Mouse (Mus musculus) hindbrain, embryonic 15.5 days (tissue): ENCODE measurements around the gene Prpf19. TPM values are rescaled to one million over a fixed set of nuclear protein-coding genes. Genes with fewer than 3 reads are reported as not detected.

Experiments
- ATAC-seq: fragments of 200-750 bp; cut with Nextera tagmentation; 2 replicates; pipeline ENCODE4 v1.8.0; 2017; ENCODE audit warnings: low read depth, moderate number of reproducible peaks, moderate TSS enrichment; ENCODE audit not compliant: low FRiP score
- H3K27ac ChIP-seq: fragments of 300-500 bp; sonication (generic); replicated peaks from 2 replicates; pipeline ENCODE4 v1.5.1; 2015; ENCODE audit warnings: mild to moderate bottlenecking, inconsistent platforms
- H3K27me3 ChIP-seq: fragments of 300-500 bp; sonication (generic); 2 replicates; pipeline ENCODE4 v1.6.1; 2015; ENCODE audit warnings: control low read depth, inconsistent platforms
- H3K36me3 ChIP-seq: fragments of 300-500 bp; sonication (generic); 2 replicates; pipeline ENCODE4 v1.6.1; 2015; ENCODE audit warnings: control low read depth, inconsistent platforms
- H3K4me1 ChIP-seq: fragments of 300-500 bp; sonication (generic); replicated peaks from 2 replicates; pipeline ENCODE4 v1.6.1; 2015; ENCODE audit warnings: control low read depth, inconsistent platforms
- H3K4me2 ChIP-seq: fragments of 300-500 bp; sonication (generic); 2 replicates; pipeline ENCODE4 v1.6.1; 2015; ENCODE audit warnings: moderate library complexity, mild to moderate bottlenecking, inconsistent platforms
- H3K4me3 ChIP-seq: fragments of 300-500 bp; sonication (generic); 2 replicates; pipeline ENCODE4 v1.5.1; 2015; ENCODE audit warnings: mild to moderate bottlenecking, inconsistent platforms
- H3K9ac ChIP-seq: fragments of 300-500 bp; sonication (generic); 2 replicates; pipeline ENCODE4 v1.6.1; 2015; ENCODE audit warnings: inconsistent platforms
- H3K9me3 ChIP-seq: fragments of 300-500 bp; sonication (generic); 2 replicates; pipeline ENCODE4 v1.6.1; 2016; ENCODE audit warnings: control low read depth, inconsistent platforms
- WGBS: fragments of 180-500 bp; shearing (Covaris S2); methylation state at CpG from one replicate; pipeline ENCODE4 v1.1.7; 2015; 5-methylcytosine and 5-hydroxymethylcytosine counted together
- polyA plus RNA-seq: library from polyadenylated mRNA; unstranded; fragments of >200 nt; fragmentation: Nextera tagmentation; extraction: Ambion mirVana; gene quantifications from 2 replicates; pipeline ENCODE4 v1.2.1, GENCODE M21; 2015

The Prpf19 gene
- polyA plus RNA-seq, 1 experiment from 2014 or later, result 43.3 TPM

DNA sequence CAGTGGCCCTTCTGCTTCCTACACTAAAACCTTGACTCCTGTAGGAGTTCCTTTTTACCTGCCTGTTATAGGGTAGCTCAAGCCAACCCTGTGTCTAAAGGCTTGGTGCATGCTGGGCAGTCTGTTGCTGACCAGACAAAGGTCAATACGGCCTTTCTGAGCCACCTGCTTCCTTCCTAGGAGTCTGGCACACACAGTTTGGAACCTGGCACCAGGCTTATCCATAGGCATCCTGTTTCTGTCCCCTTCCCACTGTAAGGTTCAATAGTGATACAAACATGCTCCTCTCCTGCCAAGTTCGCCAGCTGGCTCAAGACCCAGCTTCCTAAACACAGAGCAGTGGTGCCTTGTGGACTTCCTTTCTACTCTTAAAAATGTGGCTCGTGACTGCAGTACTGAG, 51.5 kb downstream of the Prpf19 start:
- peak overlapping the region; percentile 100 for H3K4me2 ChIP-seq

DNA sequence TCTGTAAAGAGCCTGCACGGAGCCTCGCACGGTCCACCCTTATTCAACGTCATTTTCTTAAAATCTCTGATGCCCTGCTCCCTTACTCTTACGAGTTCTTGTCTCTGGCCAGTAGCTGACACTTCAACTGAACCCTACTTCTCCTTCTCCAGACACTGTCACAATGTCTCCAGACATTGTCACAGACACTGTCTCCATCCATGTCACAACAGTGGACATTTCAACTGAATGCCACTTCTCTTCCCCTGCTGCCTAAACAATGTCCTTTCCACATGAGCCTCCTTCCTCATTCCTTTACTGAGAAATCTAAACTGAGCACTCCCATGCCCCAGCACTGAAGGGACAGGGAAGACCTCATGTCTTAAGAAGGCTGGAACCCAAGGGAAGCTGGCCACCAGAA, 52.2 kb downstream of the Prpf19 start:
- Histone ChIP-seq H3K27me3 (no peaks in the 10 kb centered on the region), H3K27ac (no peak overlapping the region), H3K4me2 (peak overlapping the region; percentile 100), H3K9me3 (no peaks in the 10 kb centered on the region), H3K36me3 (peaks cover 29% of the 10 kb centered on the region), H3K4me1 (peaks cover 32% of the 10 kb centered on the region), H3K9ac (0 out of 2 replicates have a peak overlapping the region, but pooled peaks have one; percentile 84), H3K4me3 (peak overlapping the region; percentile 76)
- no peak for ATAC-seq
- 88% methylated on average over 5 of the region's 5 CpGs for WGBS

More for the DNA sequence above, 51.5 kb downstream of the Prpf19 start:
- no peak overlapping the region for H3K4me3 ChIP-seq
- WGBS, result 90% methylated on average over 3 of the region's 3 CpGs
- ATAC-seq, result no peak
- H3K9ac ChIP-seq, result no peak overlapping the region
- no peak overlapping the region for H3K27ac ChIP-seq
- H3K4me1 ChIP-seq, result peaks cover 31% of the 10 kb centered on the region
- peaks cover 32% of the 10 kb centered on the region for H3K36me3 ChIP-seq
- H3K9me3 ChIP-seq, result no peaks in the 10 kb centered on the region
- H3K27me3 ChIP-seq, result no peaks in the 10 kb centered on the region

DNA sequence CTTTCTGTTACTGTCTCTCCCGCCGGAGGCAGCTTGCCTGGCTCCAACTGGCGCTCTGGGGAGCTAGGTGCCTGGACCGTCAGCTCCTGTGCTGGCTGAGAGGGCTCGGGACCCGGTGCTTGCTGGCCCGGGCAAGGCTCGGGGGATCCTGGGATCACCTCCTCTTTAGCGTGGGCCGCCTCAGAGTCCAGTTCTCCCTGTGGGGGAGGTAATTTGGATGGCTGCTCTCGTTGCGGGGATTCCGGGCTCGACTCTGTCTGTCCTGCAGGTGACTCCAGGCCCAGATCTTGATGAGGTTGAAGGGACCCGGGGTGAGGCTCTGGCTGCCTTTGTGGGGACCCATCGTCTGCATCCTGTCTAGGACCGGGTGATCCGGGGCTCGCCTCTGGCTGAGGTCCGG, 53.4 kb downstream of the Prpf19 start:
- Histone ChIP-seq H3K4me2 (peak overlapping the region; percentile 100), H3K27ac (no peak overlapping the region), H3K27me3 (no peaks in the 10 kb centered on the region), H3K4me3 (peak overlapping the region; percentile 76), H3K9me3 (no peaks in the 10 kb centered on the region), H3K36me3 (peaks cover 17% of the 10 kb centered on the region), H3K4me1 (peaks cover 32% of the 10 kb centered on the region), H3K9ac (peak overlapping the region; percentile 84)
- WGBS, result 1% methylated on average over 20 of the region's 20 CpGs
- ATAC-seq, result no peak

DNA sequence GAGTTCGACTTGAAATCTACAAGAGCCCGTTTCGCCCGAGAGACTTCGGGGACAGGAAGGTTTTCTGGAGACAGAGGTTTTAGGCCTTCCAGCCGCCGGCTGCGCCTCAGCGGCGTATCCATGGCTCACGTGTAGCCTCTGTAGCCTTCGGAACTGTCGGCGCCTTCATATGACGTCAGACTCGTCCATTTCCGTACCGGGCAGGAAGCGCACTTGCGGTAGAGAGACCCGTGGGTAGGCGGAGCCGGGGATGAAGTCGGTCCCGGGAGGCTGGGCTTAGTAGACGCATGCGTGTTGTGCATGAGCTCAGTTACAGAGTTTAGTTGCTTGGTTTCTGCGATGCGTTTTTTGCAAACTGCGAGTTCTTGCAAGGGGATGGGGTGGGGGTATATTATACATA, 54.1 kb downstream of the Prpf19 start, which contains the start of gene Ccdc86:
Gene Ccdc86, minus strand, starts transcription at position 155 of the 400 bp plus-strand sequence.
- Histone ChIP-seq H3K27me3 (no peaks in the 10 kb centered on the region), H3K9me3 (no peaks in the 10 kb centered on the region), H3K4me2 (peak within 1 kb of the TSS; percentile 100), H3K36me3 (peaks cover 11% of the 10 kb centered on the region), H3K4me3 (peak within 1 kb of the TSS; percentile 76), H3K27ac (peak within 1 kb of the TSS; percentile 73), H3K9ac (peak within 1 kb of the TSS; percentile 84), H3K4me1 (peaks cover 32% of the 10 kb centered on the region)
- peak; percentile 98 for ATAC-seq
- WGBS, result under 1% methylated on average over 30 of the region's 30 CpGs

DNA sequence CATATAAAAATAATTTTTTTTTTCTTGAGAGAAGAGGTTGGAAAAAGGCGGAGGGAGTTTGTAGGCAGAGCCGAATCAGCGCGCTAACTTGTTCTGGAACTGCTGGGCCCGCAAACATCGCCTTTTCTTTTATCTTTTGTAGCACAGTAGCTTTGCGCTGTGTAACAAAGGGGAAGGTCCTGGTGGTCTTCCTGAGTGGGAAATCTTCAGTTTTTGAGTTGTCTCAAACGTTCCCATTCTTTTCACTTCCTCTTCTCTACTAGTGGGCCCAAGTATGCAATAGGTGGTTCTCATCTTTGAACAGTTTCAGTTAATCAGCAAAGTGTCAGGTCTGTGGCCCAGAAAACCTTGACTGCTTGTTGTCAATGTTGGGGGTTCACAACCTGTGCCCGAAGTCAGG, 54.5 kb downstream of the Prpf19 start:
- no peaks in the 10 kb centered on the region for H3K9me3 ChIP-seq
- ATAC-seq, result no peak
- no peaks in the 10 kb centered on the region for H3K27me3 ChIP-seq
- H3K4me3 ChIP-seq, result peak overlapping the region; percentile 76
- peak overlapping the region; percentile 100 for H3K4me2 ChIP-seq
- 38% methylated on average over 9 of the region's 9 CpGs for WGBS
- H3K27ac ChIP-seq, result peak overlapping the region; percentile 73
- peaks cover 32% of the 10 kb centered on the region for H3K4me1 ChIP-seq
- peaks cover 6% of the 10 kb centered on the region for H3K36me3 ChIP-seq
- peak overlapping the region; percentile 39 for H3K9ac ChIP-seq

DNA sequence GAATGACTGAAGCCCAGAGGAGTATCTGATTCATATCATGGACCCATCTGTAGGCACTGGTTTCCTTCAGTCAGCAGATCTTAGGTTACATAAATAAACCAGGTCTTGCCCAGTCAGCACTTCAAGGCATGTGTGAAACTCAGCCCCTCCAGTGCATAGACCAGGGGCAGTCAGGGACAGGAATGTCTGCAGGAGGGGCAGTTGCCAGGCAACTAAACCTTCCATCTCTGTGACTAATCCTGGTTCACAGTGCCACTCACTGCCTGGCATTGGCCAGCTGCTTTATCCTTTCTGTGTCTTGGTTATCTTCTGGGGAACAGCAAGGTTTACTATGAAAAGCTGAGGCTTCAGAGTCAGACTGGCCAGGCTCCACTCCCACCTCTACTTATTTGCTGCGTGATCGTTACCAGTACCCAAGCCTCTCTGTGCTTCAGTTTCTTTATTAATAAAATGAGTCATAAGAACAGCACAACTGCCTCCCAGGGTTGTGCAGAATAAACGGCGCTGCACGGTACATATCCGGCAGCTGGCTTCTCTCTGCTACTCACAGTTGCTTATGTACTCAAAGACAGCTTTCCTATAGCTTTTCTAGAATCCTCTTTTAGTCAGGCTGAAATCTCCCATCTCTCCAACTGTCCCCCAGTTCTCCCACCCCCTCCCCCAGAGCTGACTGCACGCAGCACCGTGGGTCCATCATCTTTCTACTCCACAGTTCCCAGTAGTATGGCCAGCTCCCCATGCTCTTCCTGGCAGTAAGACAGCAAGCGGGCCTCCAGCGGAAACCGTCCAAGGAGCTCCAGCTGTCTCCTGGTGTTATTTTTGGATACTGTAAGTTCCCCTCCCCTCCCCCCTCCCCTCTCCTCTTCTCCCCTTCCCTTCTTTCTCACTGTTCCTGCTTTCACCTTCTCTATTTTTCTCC, 57.2 kb downstream of the Prpf19 start:
- 0 out of 2 replicates have a peak overlapping the region, but pooled peaks have one; percentile 4 for H3K4me2 ChIP-seq
- H3K36me3 ChIP-seq, result no peaks in the 10 kb centered on the region
- peaks cover 20% of the 10 kb centered on the region for H3K4me1 ChIP-seq
- H3K27me3 ChIP-seq, result no peaks in the 10 kb centered on the region
- ATAC-seq, result no peak
- H3K9me3 ChIP-seq, result no peaks in the 10 kb centered on the region
- 0 out of 2 replicates have a peak overlapping the region, but pooled peaks have one; percentile 3 for H3K9ac ChIP-seq
- 60% methylated on average over 11 of the region's 11 CpGs for WGBS
- no peak overlapping the region for H3K4me3 ChIP-seq
- H3K27ac ChIP-seq, result no peak overlapping the region

Other genes starting within 250 kb of the Prpf19 start
- not detected in 2 replicates for gene Pga5, start 217.2 kb upstream of the Prpf19 start, polyA plus RNA-seq
- 28.8 and 31.8 TPM in 2 replicates for gene Vps37c, start 206.5 kb upstream of the Prpf19 start, polyA plus RNA-seq
- gene Cd5, start 156.2 kb upstream of the Prpf19 start, polyA plus RNA-seq, result 0.25 and 0.28 TPM in 2 replicates
- gene Cd6, start 65.2 kb upstream of the Prpf19 start, polyA plus RNA-seq, result 0.10 TPM in 1 of 2 replicates, not detected in the other
- gene Slc15a3, start 55.5 kb upstream of the Prpf19 start, polyA plus RNA-seq, result 0.30 and 0.47 TPM in 2 replicates
- gene Tmem132a, start 25.3 kb upstream of the Prpf19 start, polyA plus RNA-seq, result 171 and 188 TPM in 2 replicates
- 45.6 and 46.2 TPM in 2 replicates for gene Tmem109, start 13.2 kb upstream of the Prpf19 start, polyA plus RNA-seq
- 0.21 and 0.27 TPM in 2 replicates for gene Zp1, start 25.4 kb downstream of the Prpf19 start, polyA plus RNA-seq
- gene Ptgdr2, start 41.9 kb downstream of the Prpf19 start, polyA plus RNA-seq, result 0.08 and 0.09 TPM in 2 replicates
- gene Ccdc86, start 54.0 kb downstream of the Prpf19 start, polyA plus RNA-seq, result 14.6 and 14.9 TPM in 2 replicates
- gene Ms4a10, start 79.4 kb downstream of the Prpf19 start, polyA plus RNA-seq, result not detected in 2 replicates
- gene Ms4a15, start 98.0 kb downstream of the Prpf19 start, polyA plus RNA-seq, result 0.17 TPM in 1 of 2 replicates, not detected in the other
- not detected in 2 replicates for gene Ms4a18, start 122.8 kb downstream of the Prpf19 start, polyA plus RNA-seq
- not detected in 2 replicates for gene Ms4a8a, start 185.9 kb downstream of the Prpf19 start, polyA plus RNA-seq
- not detected in 2 replicates for gene 1700017D01Rik, start 235.6 kb downstream of the Prpf19 start, polyA plus RNA-seq